Mouse (Mus musculus) CH12.LX (cell line): ENCODE results near the gene Tspan8. TPM values are rescaled to one million over a fixed set of nuclear protein-coding genes. Genes with fewer than 3 reads are reported as not detected.
"Not testable (repeated sequence)": the region's sequence is repeated elsewhere in the genome, so short reads cannot be mapped to it uniquely, and the experiment has no call there.

ENCODE experiments used
- DNase-seq: peaks from one replicate; pipeline ENCODE4 v3.0.0-alpha.2; 2013; ENCODE audit errors: extremely low read depth
- H3K27ac ChIP-seq: 2 replicates; pipeline ENCODE4 v1.5.1; 2012; ENCODE audit warnings: low read depth, mild to moderate bottlenecking, control low read depth, moderate library complexity; ENCODE audit not compliant: insufficient read depth
- H3K27me3 ChIP-seq: replicated peaks from 2 replicates; pipeline ENCODE3; 2012; ENCODE audit warnings: inconsistent platforms
- H3K36me3 ChIP-seq, 2 experiments: replicated peaks in 1 of 2; 2 replicates each; pipeline versions ENCODE3 to v1.6.1; 2012; ENCODE audit warnings: inconsistent platforms in 1 of 2, low read length in 1 of 2, mild to moderate bottlenecking in 1 of 2, mixed read lengths in 1 of 2, moderate library complexity in 1 of 2; ENCODE audit not compliant: control insufficient read depth in 1 of 2, insufficient read depth in 1 of 2
- H3K4me1 ChIP-seq, 2 experiments: 2 replicates each; pipeline ENCODE4 v1.6.1; 2012; ENCODE audit warnings: inconsistent platforms in 1 of 2, moderate library complexity in 1 of 2; ENCODE audit not compliant: insufficient read depth in 2 of 2, control insufficient read depth in 1 of 2
- H3K4me2 ChIP-seq: 2 replicates; pipeline ENCODE4 v1.6.1; 2012; ENCODE audit warnings: low read depth, mild to moderate bottlenecking, control low read depth; ENCODE audit not compliant: poor library complexity, insufficient read depth, severe bottlenecking
- H3K4me3 ChIP-seq, 3 experiments: fragments of 150-350 bp in 1 of 3; sonication (generic) in 1 of 3; replicated peaks in 1 of 3; 2 replicates each; pipeline versions ENCODE3 to v1.5.1; 2011 to 2012; ENCODE audit warnings: low read depth in 2 of 3, low read length in 2 of 3, mild to moderate bottlenecking in 2 of 3, moderate library complexity in 2 of 3, control low read depth in 1 of 3, improper control_type of control experiment in 1 of 3, inconsistent platforms in 1 of 3, mixed read lengths in 1 of 3; ENCODE audit not compliant: poor library complexity in 1 of 3
- H3K79me2 ChIP-seq: replicated peaks from 2 replicates; pipeline ENCODE4 v1.6.1; 2012; ENCODE audit warnings: mild to moderate bottlenecking, moderate library complexity; ENCODE audit not compliant: control insufficient read depth, poor library complexity, insufficient read depth, severe bottlenecking; ENCODE audit errors: extremely low read depth
- H3K9ac ChIP-seq: 2 replicates; pipeline ENCODE4 v1.6.1; 2012; ENCODE audit warnings: low read depth, mild to moderate bottlenecking, control low read depth, moderate library complexity; ENCODE audit not compliant: insufficient read depth
- H3K9me3 ChIP-seq: replicated peaks from 2 replicates; pipeline ENCODE3; 2012; ENCODE audit warnings: low read length, inconsistent platforms, mixed read lengths
- BHLHE40 ChIP-seq: IDR thresholded peaks from 2 replicates; pipeline ENCODE4 v1.6.1; 2011; ENCODE audit warnings: mild to moderate bottlenecking, low read depth, low read length, improper control_type of control experiment
- GABPA ChIP-seq: IDR thresholded peaks from 2 replicates; pipeline ENCODE4 v1.6.1; 2012; ENCODE audit warnings: low read depth, low read length, improper control_type of control experiment, inconsistent platforms; ENCODE audit not compliant: insufficient replicate concordance
- KAT2A ChIP-seq: IDR thresholded peaks from 2 replicates; pipeline ENCODE4 v1.6.1; 2012; ENCODE audit warnings: low read length, improper control_type of control experiment, inconsistent platforms; ENCODE audit not compliant: insufficient replicate concordance
- NRF1 ChIP-seq: IDR thresholded peaks from 2 replicates; pipeline ENCODE4 v1.6.1; 2014; ENCODE audit warnings: low read depth, mild to moderate bottlenecking, inconsistent platforms, low read length, improper control_type of control experiment, moderate library complexity
- SIN3A ChIP-seq: IDR thresholded peaks from 2 replicates; pipeline ENCODE4 v1.6.1; 2012; ENCODE audit warnings: low read length, improper control_type of control experiment, inconsistent platforms
- SMC3 ChIP-seq: IDR thresholded peaks from 2 replicates; pipeline ENCODE4 v1.6.1; 2011; ENCODE audit warnings: low read depth, low read length, improper control_type of control experiment
- TCF12 ChIP-seq: IDR thresholded peaks from 2 replicates; pipeline ENCODE4 v1.6.1; 2014; ENCODE audit warnings: low read depth, mild to moderate bottlenecking, inconsistent platforms, low read length, improper control_type of control experiment
- ZNF384 ChIP-seq: IDR thresholded peaks from 2 replicates; pipeline ENCODE4 v1.6.1; 2012; ENCODE audit warnings: low read depth, low read length, improper control_type of control experiment, inconsistent platforms
- dilution Hi-C: fragments of 300-500 bp; cut with MboI; formaldehyde crosslinking; loops from 2 replicates; pipeline ENCODE4 v1.14.3; 2020; ENCODE audit warnings: low sequenced_read_pairs; ENCODE audit not compliant: extremely low pct_unique_long_range_greater_than_20kb, extremely low pct_ligation_motif_present
- in situ Hi-C: fragments of 300-500 bp; cut with MboI; formaldehyde crosslinking; loops from 3 replicates; pipeline ENCODE4 v1.14.3; 2019; ENCODE audit warnings: low sequenced_read_pairs, low pct_ligation_motif_present, low pct_unique_long_range_greater_than_20kb, mixed read lengths
- polyA plus RNA-seq: library from polyadenylated mRNA; unstranded; fragments of >175 nt; gene quantifications from 2 replicates; pipeline ENCODE4 v1.2.1, GENCODE M21; 2012; ENCODE audit warnings: low read depth; ENCODE audit not compliant: insufficient read length
- total RNA-seq, 2 experiments: library from RNA; depleted of rRNA; stranded (reverse); fragments of 300-350 nt in 1 of 2; fragments of >200 nt in 1 of 2; gene quantifications; 2 replicates each; pipeline ENCODE4 v1.2.3; 2012 to 2014

Gene Tspan8
- total and polyA plus RNA-seq, 3 experiments: 0.67 TPM; not detected in 2

DNA sequence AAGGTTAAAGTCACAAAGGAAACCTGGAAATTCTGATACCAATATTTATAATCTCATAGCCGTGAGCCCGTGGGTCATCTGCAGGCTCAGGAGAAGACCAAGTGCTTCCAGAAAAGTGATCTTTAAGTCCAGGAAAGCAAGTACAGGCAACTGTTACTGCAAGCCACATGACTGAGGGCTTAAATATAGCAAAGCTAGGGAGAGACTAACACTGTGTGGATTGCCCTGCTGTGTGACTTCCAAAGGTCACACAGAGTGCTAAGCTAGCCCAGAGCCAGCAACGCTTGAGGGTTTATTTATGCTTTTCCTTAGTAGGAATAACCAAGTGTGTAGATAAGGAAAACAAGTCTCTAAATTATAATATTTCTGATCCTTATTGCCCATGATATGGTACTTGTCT is 15.2 kb upstream of the Tspan8 start:
- dilution Hi-C loops (no loop called here), in situ Hi-C loops (no loop called here)
- Histone ChIP-seq H3K79me2 (no peaks in the 10 kb centered on the region), H3K9ac (no peak overlapping the region), H3K27ac (no peak overlapping the region), H3K4me1 (peaks cover 0 to 35% of the 10 kb centered on the region in 2 experiments; a peak in 2 of 4 replicates), H3K36me3 (no peaks in the 10 kb centered on the region), H3K27me3 (no peaks in the 10 kb centered on the region), H3K4me3 (no peak overlapping the region), H3K4me2 (no peak overlapping the region), H3K9me3 (no peaks in the 10 kb centered on the region)
- no peak for TF ChIP-seq KAT2A
- no peak for TF ChIP-seq ZNF384
- no peak for TF ChIP-seq BHLHE40
- DNase-seq: no peak

- in situ Hi-C loops: not testable (repeated sequence)
Observed at GRCm38 (mm10) chr10:115803013-115803412, 13.6 kb upstream of the Tspan8 start.

GRCm38 (mm10) chr10:115803765-115804164 is 12.9 kb upstream of the Tspan8 start:
- Histone ChIP-seq H3K4me2 (no peak overlapping the region), H3K9me3 (no peaks in the 10 kb centered on the region), H3K27me3 (no peaks in the 10 kb centered on the region), H3K4me3 (no peak overlapping the region), H3K9ac (no peak overlapping the region), H3K4me1 (peaks cover 0 to 35% of the 10 kb centered on the region in 2 experiments; a peak in 2 of 4 replicates), H3K79me2 (no peaks in the 10 kb centered on the region), H3K36me3 (no peaks in the 10 kb centered on the region), H3K27ac (no peak overlapping the region)
- dilution Hi-C loops (no loop called here), in situ Hi-C loops (no loop called here)
- TF ChIP-seq SMC3 (no peak), SIN3A (no peak), NRF1 (no peak), GABPA (no peak), TCF12 (no peak)
- DNase-seq: peak; percentile 27

More at GRCm38 (mm10) chr10:115803013-115803412, 13.6 kb upstream of the Tspan8 start:
- H3K9me3 ChIP-seq, H3K27ac ChIP-seq, H3K79me2 ChIP-seq, H3K36me3 ChIP-seq, H3K4me2 ChIP-seq, H3K4me3 ChIP-seq, dilution Hi-C loops, DNase-seq, H3K9ac ChIP-seq, H3K27me3 ChIP-seq: not testable (repeated sequence)
- H3K4me1 ChIP-seq: peaks cover 0 to 35% of the 10 kb centered on the region in 2 experiments; a peak in 2 of 4 replicates
